Mouse (Mus musculus): Measurements from ENCODE around the gene Smc2. TPM values are rescaled to one million over a fixed set of nuclear protein-coding genes. Genes with fewer than 3 reads are reported as not detected.

Smc2 gene
- polyA plus RNA-seq, 1 experiment from 2014 or later: 46.7 TPM

- H3K4me1 ChIP-seq: no peaks in the 10 kb centered on the region
- no peak overlapping the region for H3K4me3 ChIP-seq
- no peak overlapping the region for H3K4me2 ChIP-seq
- H3K36me3 ChIP-seq (replicated peaks): no peaks in the 10 kb centered on the region
- WGBS: 90% methylated on average over 5 of the region's 5 CpGs
- H3K9ac ChIP-seq: no peak overlapping the region
- no peaks in the 10 kb centered on the region for H3K9me3 ChIP-seq
- ATAC-seq (replicated peaks): no peak
- no peak overlapping the region for H3K27ac ChIP-seq
- H3K27me3 ChIP-seq (replicated peaks): no peaks in the 10 kb centered on the region
These were observed 80.3 kb downstream of the Smc2 start for GRCm38 (mm10) chr4:52519301-52519700.

- no peaks in the 10 kb centered on the region for H3K4me1 ChIP-seq
- H3K27me3 ChIP-seq (replicated peaks): no peaks in the 10 kb centered on the region
- no peak overlapping the region for H3K4me2 ChIP-seq
- ATAC-seq (replicated peaks): no peak
- no peak overlapping the region for H3K9ac ChIP-seq
- H3K36me3 ChIP-seq (replicated peaks): no peaks in the 10 kb centered on the region
- no peaks in the 10 kb centered on the region for H3K9me3 ChIP-seq
- no peak overlapping the region for H3K4me3 ChIP-seq
- H3K27ac ChIP-seq: no peak overlapping the region
- WGBS: 77% methylated on average over 5 of the region's 5 CpGs
These were observed 87.4 kb downstream of the Smc2 start for GRCm38 (mm10) chr4:52526464-52526863.

GRCm38 (mm10) chr4:52530636-52531035, 91.6 kb downstream of the Smc2 start:
- WGBS: 85% methylated on average over 2 of the region's 2 CpGs
- ATAC-seq (replicated peaks): no peak

More at GRCm38 (mm10) chr4:52530636-52531035, 91.6 kb downstream of the Smc2 start:
- no peak overlapping the region for H3K9ac ChIP-seq
- H3K27ac ChIP-seq: no peak overlapping the region
- no peaks in the 10 kb centered on the region for H3K4me1 ChIP-seq
- no peak overlapping the region for H3K4me2 ChIP-seq
- no peaks in the 10 kb centered on the region for H3K9me3 ChIP-seq
- no peaks in the 10 kb centered on the region for H3K27me3 ChIP-seq (replicated peaks)
- no peak overlapping the region for H3K4me3 ChIP-seq
- no peaks in the 10 kb centered on the region for H3K36me3 ChIP-seq (replicated peaks)

Other genes with a start within 250 kb of the Smc2 start
- 1.9 and 2.1 TPM in 2 replicates for gene Vma21-ps, start 58.0 kb downstream of the Smc2 start, polyA plus RNA-seq (2015; fragmentation: Nextera tagmentation; extraction: Ambion mirVana)
- gene Toporsl, start 157.0 kb downstream of the Smc2 start, polyA plus RNA-seq (2015; fragmentation: Nextera tagmentation; extraction: Ambion mirVana): not detected in 2 replicates

All from midbrain, embryonic 15.5 days (tissue).